Mouse (Mus musculus): ENCODE data around the gene Cyp4f39.

DNA sequence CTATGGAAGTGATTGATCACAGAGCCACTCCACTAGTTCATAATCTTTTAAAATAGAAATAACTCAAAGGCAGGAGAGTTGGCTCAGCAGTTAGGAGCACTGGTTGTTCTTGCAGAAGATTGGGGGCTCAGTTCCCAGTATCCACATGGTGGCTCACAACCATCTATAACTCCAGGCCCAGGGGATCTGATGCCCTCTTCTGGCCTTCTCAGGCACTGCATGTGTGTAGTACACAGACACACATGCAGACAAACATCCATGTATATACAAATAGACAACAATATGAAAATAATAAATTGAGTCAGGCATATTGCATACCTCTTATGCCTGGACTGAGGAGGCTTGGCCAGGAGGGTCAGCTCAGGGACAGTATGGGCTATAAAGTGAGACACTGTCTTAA lies 5.3 kb upstream of the Cyp4f39 start:
- peak; percentile 17 for TF ChIP-seq CTCF (IDR thresholded peaks at IDR 0.05)
- no peak for TF ChIP-seq EP300 (IDR thresholded peaks at IDR 0.05)

All from lung, postnatal 0 days (tissue).